Mouse (Mus musculus): ENCODE data around the gene Tmem150a. TPM values are rescaled to one million over a fixed set of nuclear protein-coding genes. Genes with fewer than 3 reads are reported as not detected.

Gene Tmem150a
- total and polyA plus RNA-seq, 3 experiments: 22.7 to 86.9 (median 22.8) TPM

DNA sequence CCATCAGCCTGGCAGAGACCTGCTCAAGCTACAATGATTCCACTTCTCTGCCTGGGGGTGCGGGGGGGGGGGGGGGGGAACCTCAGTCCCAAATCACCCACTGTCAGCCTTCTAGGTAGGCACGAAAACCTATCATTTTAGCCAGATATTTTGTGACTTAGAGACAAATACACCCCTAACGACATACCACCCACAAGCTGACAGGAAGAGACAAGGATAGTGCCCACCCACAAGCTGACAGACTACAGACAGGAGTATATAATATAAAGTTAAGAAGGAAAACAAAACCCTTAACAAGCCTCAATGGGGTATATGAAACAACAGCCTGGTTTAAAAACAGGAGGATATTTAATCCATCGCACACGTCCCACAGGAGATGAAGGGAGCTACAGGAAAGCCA lies 36.8 kb upstream of the Tmem150a start:
- Histone ChIP-seq H3K79me2 (replicated peaks; ENCODE audit: control insufficient read depth, insufficient read depth, low read length) (no peaks in the 10 kb centered on the region), H3K27me3 (ENCODE audit: control insufficient read depth, insufficient read depth, low read length) (no peaks in the 10 kb centered on the region), H3K9ac (ENCODE audit: low read depth, low read length) (no peak overlapping the region), H3K36me3 (ENCODE audit: control insufficient read depth, insufficient read depth, low read length) (no peaks in the 10 kb centered on the region), H3K4me3 (no peak overlapping the region), H3K27ac (no peak overlapping the region), H3K4me1 (ENCODE audit: control insufficient read depth, insufficient read depth, low read length) (peaks cover 1% of the 10 kb centered on the region)
- no peak for DNase-seq
- TF ChIP-seq POLR2A (IDR thresholded peaks at IDR 0.05; ENCODE audit: insufficient read depth, low read depth, low read length) (no peak), CTCF (IDR thresholded peaks at IDR 0.05) (no peak), EP300 (IDR thresholded peaks at IDR 0.05; ENCODE audit: insufficient read depth, low read depth, low read length) (no peak)
- WGBS: 83% methylated on average over 5 of the region's 5 CpGs
- intact Hi-C loops (cut with DNase I): loop anchor here (2.0 kb wide), 2 partner anchors 34 to 134 kb away; no protein-coding TSS in a partner anchor

DNA sequence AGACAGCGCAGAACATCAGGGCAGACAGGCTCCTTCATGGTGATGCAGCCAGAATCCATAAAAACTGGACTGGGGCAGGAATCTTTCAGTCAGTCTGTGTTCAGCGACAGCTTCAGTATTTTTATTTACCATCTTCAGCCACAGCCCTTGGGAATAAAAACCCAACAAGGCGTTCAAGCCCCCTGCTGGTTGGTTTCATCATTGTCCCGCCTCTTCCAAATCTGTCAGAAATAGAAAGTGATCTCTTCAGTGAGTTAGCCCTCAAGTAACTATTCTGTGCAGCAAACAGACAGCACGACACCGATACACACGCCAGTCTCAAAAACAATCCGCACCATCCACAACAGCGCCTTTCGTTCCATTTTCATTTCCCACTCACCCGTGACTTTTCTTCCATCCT lies 36.2 kb upstream of the Tmem150a start:
- intact Hi-C loops (cut with DNase I): loop anchor here (2.0 kb wide), 2 partner anchors 34 to 134 kb away; no protein-coding TSS in a partner anchor
- Histone ChIP-seq H3K4me3 (no peak overlapping the region), H3K4me1 (ENCODE audit: control insufficient read depth, insufficient read depth, low read length) (peaks cover 1% of the 10 kb centered on the region), H3K9ac (ENCODE audit: low read depth, low read length) (no peak overlapping the region), H3K27ac (peak overlapping the region; percentile 42), H3K79me2 (replicated peaks; ENCODE audit: control insufficient read depth, insufficient read depth, low read length) (no peaks in the 10 kb centered on the region), H3K27me3 (ENCODE audit: control insufficient read depth, insufficient read depth, low read length) (no peaks in the 10 kb centered on the region), H3K36me3 (ENCODE audit: control insufficient read depth, insufficient read depth, low read length) (no peaks in the 10 kb centered on the region)
- DNase-seq: peak; percentile 50 to 55
- TF ChIP-seq POLR2A (IDR thresholded peaks at IDR 0.05; ENCODE audit: insufficient read depth, low read depth, low read length): no peak
- peak; percentile 36; the same call in 1 of the 2 replicates for TF ChIP-seq EP300 (IDR thresholded peaks at IDR 0.05; ENCODE audit: insufficient read depth, low read depth, low read length)
- peak; percentile 76 for TF ChIP-seq CTCF (IDR thresholded peaks at IDR 0.05)
- WGBS: 50% methylated on average over 11 of the region's 11 CpGs

DNA sequence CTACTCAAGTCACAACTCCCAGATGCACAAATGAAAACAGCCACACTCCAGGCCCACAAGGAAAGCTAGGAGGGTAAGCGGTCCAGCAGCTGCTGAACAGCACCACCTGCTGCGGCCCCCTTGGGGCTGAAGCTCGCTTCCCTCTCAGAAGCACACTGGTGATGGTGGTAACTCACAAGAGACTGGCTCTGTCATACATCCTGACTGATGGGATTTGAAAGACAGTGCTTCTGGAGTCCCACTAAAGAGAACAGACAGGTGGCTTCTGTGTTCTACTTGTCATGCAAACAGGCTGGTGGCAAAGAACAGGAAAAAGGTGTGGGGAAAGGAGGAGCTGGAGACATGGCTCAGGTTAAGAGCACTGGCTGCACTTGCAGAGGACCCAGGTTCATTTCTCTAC lies 32.3 kb upstream of the Tmem150a start:
- H3K27me3 ChIP-seq (ENCODE audit: control insufficient read depth, insufficient read depth, low read length): no peaks in the 10 kb centered on the region
- H3K4me1 ChIP-seq (ENCODE audit: control insufficient read depth, insufficient read depth, low read length): peaks cover 1% of the 10 kb centered on the region
- TF ChIP-seq EP300 (IDR thresholded peaks at IDR 0.05; ENCODE audit: insufficient read depth, low read depth, low read length): no peak
- TF ChIP-seq CTCF (IDR thresholded peaks at IDR 0.05): no peak
- TF ChIP-seq POLR2A (IDR thresholded peaks at IDR 0.05; ENCODE audit: insufficient read depth, low read depth, low read length): no peak
- no peak overlapping the region for H3K9ac ChIP-seq (ENCODE audit: low read depth, low read length)
- no peaks in the 10 kb centered on the region for H3K36me3 ChIP-seq (ENCODE audit: control insufficient read depth, insufficient read depth, low read length)
- intact Hi-C loops (cut with DNase I): no loop called here
- no peak for DNase-seq
- no peak overlapping the region for H3K27ac ChIP-seq
- H3K79me2 ChIP-seq (replicated peaks; ENCODE audit: control insufficient read depth, insufficient read depth, low read length): no peaks in the 10 kb centered on the region
- no peak overlapping the region for H3K4me3 ChIP-seq
- 95% methylated on average over 3 of the region's 3 CpGs for WGBS

DNA sequence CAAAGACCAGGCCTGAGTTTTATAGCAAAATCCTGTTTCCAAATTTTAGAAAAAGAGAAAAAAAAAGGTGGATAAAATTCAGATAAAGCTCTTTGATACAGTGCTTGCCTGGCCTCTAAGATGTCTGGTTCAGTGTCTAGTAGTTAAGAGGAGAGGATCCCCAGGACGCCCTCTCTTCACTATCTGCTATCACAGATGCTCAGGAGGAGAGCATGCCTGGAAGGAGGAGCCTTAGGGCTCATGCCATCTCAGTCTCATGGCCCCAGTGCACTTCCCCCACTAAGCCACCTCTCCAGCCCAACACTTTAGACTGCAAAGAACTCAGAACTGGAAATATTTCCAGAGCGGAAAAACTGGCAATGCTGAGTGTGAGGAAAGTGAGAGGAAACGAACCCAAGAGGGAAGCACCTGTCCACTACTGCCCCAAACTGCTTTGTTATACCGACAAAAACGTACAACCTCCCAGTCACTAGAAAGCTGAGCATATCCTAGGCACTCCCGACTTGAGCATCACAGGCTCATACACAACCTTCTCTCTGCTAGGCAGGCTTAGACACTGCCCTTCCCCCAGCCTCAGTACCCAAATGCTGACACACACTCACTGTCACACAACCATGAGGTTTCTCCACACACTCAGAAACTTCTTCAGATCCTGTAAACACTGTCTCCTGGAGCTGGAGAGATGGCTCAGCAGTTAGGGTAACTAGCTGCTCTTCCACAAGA lies 31.3 kb upstream of the Tmem150a start:
- Histone ChIP-seq H3K79me2 (replicated peaks; ENCODE audit: control insufficient read depth, insufficient read depth, low read length) (no peaks in the 10 kb centered on the region), H3K9ac (ENCODE audit: low read depth, low read length) (no peak overlapping the region), H3K36me3 (ENCODE audit: control insufficient read depth, insufficient read depth, low read length) (no peaks in the 10 kb centered on the region), H3K27ac (no peak overlapping the region), H3K4me3 (no peak overlapping the region), H3K27me3 (ENCODE audit: control insufficient read depth, insufficient read depth, low read length) (no peaks in the 10 kb centered on the region), H3K4me1 (ENCODE audit: control insufficient read depth, insufficient read depth, low read length) (no peaks in the 10 kb centered on the region)
- intact Hi-C loops (cut with DNase I): no loop called here
- WGBS: 76% methylated on average over 6 of the region's 6 CpGs
- TF ChIP-seq CTCF (IDR thresholded peaks at IDR 0.05) (no peak), EP300 (IDR thresholded peaks at IDR 0.05; ENCODE audit: insufficient read depth, low read depth, low read length) (no peak), POLR2A (IDR thresholded peaks at IDR 0.05; ENCODE audit: insufficient read depth, low read depth, low read length) (no peak)
- DNase-seq: no peak

DNA sequence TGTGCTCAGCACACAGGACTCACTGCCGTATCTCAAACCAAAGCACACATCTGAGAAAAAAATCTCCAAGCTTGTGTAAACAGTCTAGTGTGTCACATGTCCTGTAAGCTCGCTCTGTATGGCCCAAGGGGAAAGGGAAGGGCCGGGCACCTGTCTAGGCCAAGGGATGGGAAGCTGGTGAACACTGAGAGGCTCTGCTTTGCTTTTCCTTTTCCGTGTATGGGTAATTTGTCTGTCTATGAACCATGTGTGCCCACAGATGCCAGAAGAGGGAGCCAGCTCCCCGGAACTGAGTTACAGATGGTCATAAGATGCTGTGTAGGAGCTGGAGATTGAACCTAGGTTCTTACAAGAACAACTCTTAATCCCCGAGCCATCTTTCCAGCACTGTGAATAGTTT lies 29.0 kb upstream of the Tmem150a start:
- Histone ChIP-seq H3K4me3 (no peak overlapping the region), H3K27me3 (ENCODE audit: control insufficient read depth, insufficient read depth, low read length) (no peaks in the 10 kb centered on the region), H3K27ac (no peak overlapping the region), H3K9ac (ENCODE audit: low read depth, low read length) (no peak overlapping the region), H3K36me3 (ENCODE audit: control insufficient read depth, insufficient read depth, low read length) (no peaks in the 10 kb centered on the region), H3K4me1 (ENCODE audit: control insufficient read depth, insufficient read depth, low read length) (no peaks in the 10 kb centered on the region), H3K79me2 (replicated peaks; ENCODE audit: control insufficient read depth, insufficient read depth, low read length) (no peaks in the 10 kb centered on the region)
- 56% methylated on average over 6 of the region's 6 CpGs for WGBS
- TF ChIP-seq POLR2A (IDR thresholded peaks at IDR 0.05; ENCODE audit: insufficient read depth, low read depth, low read length): no peak
- TF ChIP-seq EP300 (IDR thresholded peaks at IDR 0.05; ENCODE audit: insufficient read depth, low read depth, low read length): no peak
- peak; percentile 56 for TF ChIP-seq CTCF (IDR thresholded peaks at IDR 0.05)
- DNase-seq: no peak
- intact Hi-C loops (cut with DNase I): no loop called here

DNA sequence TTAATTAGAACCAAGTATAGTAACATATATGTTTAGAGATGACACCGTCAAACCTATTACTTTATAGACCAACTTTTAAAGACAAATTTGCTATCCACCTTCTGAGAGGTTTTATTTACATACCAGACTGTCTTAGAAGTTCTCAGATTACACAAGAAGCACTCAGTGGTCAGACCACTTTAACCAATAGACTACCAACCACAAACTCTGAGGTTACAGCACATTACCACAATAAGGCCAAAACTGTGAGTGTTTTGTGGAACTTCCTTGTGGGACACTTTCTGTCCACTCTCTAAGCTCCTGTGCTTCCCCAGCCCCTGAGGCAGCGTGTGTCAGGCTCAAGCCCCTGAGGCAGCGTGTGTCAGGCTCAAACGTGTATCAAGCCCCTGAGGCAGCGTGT lies 26.2 kb upstream of the Tmem150a start:
- TF ChIP-seq POLR2A (IDR thresholded peaks at IDR 0.05; ENCODE audit: insufficient read depth, low read depth, low read length) (no peak), CTCF (IDR thresholded peaks at IDR 0.05) (no peak), EP300 (IDR thresholded peaks at IDR 0.05; ENCODE audit: insufficient read depth, low read depth, low read length) (no peak)

More for the DNA sequence above, 26.2 kb upstream of the Tmem150a start:
- Histone ChIP-seq H3K79me2 (replicated peaks; ENCODE audit: control insufficient read depth, insufficient read depth, low read length) (no peaks in the 10 kb centered on the region), H3K36me3 (ENCODE audit: control insufficient read depth, insufficient read depth, low read length) (no peaks in the 10 kb centered on the region; the same call in none of the 2 replicates), H3K27ac (no peak overlapping the region), H3K4me3 (no peak overlapping the region), H3K9ac (ENCODE audit: low read depth, low read length) (no peak overlapping the region), H3K27me3 (ENCODE audit: control insufficient read depth, insufficient read depth, low read length) (no peaks in the 10 kb centered on the region), H3K4me1 (ENCODE audit: control insufficient read depth, insufficient read depth, low read length) (peaks cover 2% of the 10 kb centered on the region)
- 87% methylated on average over 5 of the region's 5 CpGs for WGBS
- intact Hi-C loops (cut with DNase I): no loop called here
- no peak for DNase-seq

Measured in heart, adult 2 months (tissue).